Mouse (Mus musculus) left cerebral cortex, postnatal 4 days (tissue): ENCODE measurements around the gene Slc35d3. TPM values are rescaled to one million over a fixed set of nuclear protein-coding genes. Genes with fewer than 3 reads are reported as not detected.

Source experiments
- DNase-seq: peaks from one replicate; pipeline ENCODE4 v3.0.0-alpha.2; 2022
- intact Hi-C: fragments of 180-260 bp; cut with DNase I; formaldehyde crosslinking; loops from one replicate; pipeline ENCODE4 v1.15.1; 2025
- total RNA-seq, 2 experiments: library from RNA; stranded (reverse); gene quantifications; 2 replicates each; pipeline ENCODE4 v1.2.3; 2021

Gene Slc35d3
- total RNA-seq, 2 experiments from 2014 or later = 1.3 to 1.5 TPM

GRCm38 (mm10) chr10:19835887-19836710 is 15.2 kb downstream of the Slc35d3 start:
- intact Hi-C loops = no loop called here
- DNase-seq = no peak

DNA sequence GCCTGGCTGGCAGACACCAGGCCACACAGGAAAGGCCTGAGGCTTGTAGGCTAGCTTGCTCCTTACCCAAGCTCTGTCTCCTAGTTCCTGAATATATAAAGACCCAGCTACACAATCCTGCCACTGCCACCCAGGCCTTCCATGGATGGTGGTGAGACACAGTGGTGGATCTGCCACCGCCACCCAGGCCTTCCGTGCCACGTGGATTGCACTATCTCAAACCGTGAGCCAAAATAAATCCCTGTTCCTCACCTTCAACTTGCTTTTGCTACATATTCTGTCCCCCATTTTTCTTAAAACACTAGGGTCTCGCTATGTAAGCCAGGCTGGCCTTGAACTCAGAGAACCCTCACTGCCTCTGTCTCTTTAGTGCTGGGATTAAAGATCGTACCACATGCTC is 17.0 kb downstream of the Slc35d3 start:
- intact Hi-C loops = no loop called here

DNA sequence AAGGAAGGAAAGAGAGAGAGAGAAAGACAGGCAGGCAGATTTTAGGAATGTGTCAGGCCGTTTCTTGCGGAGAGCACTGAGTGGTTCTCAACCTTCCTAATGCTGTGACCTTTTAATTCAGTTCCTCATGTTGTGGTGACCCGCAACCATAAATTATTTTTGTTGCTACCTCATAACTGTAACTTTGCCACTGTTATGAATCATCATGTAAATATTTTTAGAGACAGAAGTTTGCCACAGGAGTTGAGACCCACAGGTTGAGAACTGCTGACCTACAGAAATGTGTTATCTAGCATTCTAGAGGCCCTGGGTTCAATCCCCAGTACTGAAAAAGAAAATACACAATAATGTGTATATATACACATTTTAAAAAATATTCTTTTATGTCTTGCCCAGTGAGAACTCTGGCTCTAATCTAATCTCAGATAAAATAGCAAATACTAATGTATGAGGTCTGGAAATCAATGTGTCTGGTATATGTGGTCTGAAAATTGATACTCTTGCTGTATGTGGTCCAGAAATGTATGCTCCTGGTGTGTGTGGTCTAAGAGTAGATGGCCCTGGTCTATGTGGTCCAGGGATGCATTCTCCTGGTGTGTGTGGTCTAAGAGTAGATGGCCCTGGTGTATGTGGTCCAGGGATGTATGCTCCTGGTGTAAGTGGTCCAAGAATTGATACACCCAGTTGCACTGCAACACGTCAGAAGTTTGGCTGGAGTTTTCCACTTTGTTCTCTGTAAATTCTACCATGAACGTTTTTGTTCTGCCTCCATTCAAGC is 20.0 kb downstream of the Slc35d3 start:
- intact Hi-C loops = no loop called here

More for the DNA sequence above, 17.0 kb downstream of the Slc35d3 start:
- DNase-seq = no peak

GRCm38 (mm10) chr10:19820986-19821385 is 30.3 kb downstream of the Slc35d3 start:
- DNase-seq = no peak
- intact Hi-C loops = no loop called here

More for the DNA sequence above, 20.0 kb downstream of the Slc35d3 start:
- DNase-seq = no peak

DNA sequence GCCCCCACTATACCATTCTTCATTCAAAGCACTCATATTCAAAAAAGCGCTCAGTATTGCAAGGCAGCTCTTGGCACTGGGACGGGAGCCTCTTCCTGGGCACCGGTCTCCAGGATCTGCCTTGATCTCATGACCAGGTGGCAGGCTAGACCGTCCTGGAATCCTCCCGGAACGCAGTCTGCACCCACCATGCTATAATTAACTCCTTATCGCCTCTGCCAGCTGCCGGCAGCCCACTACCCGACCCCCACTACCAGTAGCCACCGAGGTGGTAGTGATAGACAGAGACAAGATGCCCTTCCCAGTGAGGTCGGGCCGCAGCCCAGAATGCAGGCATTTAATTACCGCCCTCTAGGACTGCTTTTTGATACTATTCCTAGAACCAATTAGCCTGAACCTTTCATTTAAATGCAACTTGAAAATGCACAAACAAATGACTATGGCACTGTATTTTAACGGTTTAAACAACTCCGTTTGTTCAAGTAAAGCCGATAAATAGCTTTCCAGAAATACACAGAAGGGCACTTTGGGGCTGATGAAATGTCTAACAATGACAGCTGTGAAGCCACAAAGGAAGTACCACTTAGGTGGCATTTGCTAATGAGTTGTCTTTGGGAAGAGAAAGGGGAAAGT is 32.4 kb downstream of the Slc35d3 start:
- DNase-seq = peak; percentile 32
- intact Hi-C loops = no loop called here

GRCm38 (mm10) chr10:19815371-19815770 is 35.9 kb downstream of the Slc35d3 start:
- peak; percentile 50 for DNase-seq
- intact Hi-C loops = no loop called here

DNA sequence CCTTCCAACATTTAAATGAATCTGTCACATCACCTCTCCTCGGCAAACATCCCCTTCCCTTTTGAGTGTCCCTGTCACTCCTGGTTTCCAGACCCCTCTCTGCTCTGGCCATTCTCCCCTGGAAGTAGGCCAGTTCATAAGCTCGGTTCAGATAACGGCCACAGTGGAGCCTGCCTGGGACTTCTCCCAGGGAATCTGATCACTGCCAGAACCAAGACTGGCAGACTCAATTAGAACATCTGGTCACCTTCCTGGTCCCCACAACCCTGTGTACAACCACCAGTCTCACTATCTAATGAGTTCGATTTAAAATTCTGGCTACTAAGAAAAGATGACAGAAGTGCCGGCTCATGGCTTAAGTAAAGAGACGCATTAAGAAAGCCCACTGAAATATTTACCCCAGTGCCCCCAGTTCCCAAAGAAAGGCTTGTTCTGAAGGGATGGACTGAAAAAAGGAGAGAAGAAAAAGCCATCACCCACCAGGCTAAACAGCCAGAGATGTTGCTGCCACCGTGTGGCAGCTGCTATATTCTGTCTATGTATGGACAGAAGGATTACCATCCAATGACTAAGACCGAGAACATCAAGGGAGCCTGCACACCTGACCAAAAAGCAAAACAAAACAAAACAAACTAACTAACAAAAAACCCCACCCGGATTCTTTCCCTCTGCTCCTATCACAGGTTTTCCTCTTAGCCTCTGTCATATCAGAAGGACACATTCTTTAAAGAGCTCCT is 39.7 kb downstream of the Slc35d3 start:
- peak; percentile 64 for DNase-seq
- intact Hi-C loops = no loop called here

DNA sequence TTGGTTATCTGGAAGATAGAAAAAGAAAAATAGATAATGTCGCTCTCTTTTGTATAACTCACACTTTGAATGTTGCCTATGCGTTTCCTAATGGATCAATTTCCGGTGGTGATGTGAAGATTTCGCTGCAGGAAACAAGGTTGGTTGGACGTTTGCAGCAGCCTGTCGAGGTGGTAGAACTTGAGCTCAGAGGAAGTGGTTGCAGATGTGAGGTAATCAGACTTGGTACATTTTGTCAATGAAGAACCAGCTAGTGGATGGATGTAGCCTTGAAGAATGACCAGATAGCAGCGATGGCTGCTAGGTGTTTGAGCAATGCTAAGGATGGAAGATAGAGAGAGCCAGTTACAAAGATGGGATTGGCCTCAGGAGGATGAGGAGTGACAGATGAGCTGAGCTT is 46.5 kb downstream of the Slc35d3 start:
- intact Hi-C loops = no loop called here

GRCm38 (mm10) chr10:19802958-19803357 is 48.3 kb downstream of the Slc35d3 start:
- no peak for DNase-seq
- intact Hi-C loops = no loop called here

More for the DNA sequence above, 46.5 kb downstream of the Slc35d3 start:
- no peak for DNase-seq

Other genes starting within 250 kb of the Slc35d3 start
- not detected for gene Il22ra2, start 229.5 kb downstream of the Slc35d3 start, total RNA-seq
- not detected for gene Il20ra, start 138.9 kb downstream of the Slc35d3 start, total RNA-seq
- gene Pex7, start 56.2 kb upstream of the Slc35d3 start, total RNA-seq = 10 to 100 TPM; 19.4 to 20.7 TPM
- gene Map3k5, start 83.0 kb upstream of the Slc35d3 start, total RNA-seq = 10 to 100 TPM; 21.3 to 23.4 TPM